Mouse (Mus musculus) spleen, postnatal 10 days (tissue): ENCODE data around the gene Tada2b.

Experiments
- DNase-seq, 2 experiments: peaks; one replicate each; pipeline ENCODE4 v3.0.0; 2021 to 2022; ENCODE audit warnings: low spot score in 2 of 2

The Tada2b gene

DNA sequence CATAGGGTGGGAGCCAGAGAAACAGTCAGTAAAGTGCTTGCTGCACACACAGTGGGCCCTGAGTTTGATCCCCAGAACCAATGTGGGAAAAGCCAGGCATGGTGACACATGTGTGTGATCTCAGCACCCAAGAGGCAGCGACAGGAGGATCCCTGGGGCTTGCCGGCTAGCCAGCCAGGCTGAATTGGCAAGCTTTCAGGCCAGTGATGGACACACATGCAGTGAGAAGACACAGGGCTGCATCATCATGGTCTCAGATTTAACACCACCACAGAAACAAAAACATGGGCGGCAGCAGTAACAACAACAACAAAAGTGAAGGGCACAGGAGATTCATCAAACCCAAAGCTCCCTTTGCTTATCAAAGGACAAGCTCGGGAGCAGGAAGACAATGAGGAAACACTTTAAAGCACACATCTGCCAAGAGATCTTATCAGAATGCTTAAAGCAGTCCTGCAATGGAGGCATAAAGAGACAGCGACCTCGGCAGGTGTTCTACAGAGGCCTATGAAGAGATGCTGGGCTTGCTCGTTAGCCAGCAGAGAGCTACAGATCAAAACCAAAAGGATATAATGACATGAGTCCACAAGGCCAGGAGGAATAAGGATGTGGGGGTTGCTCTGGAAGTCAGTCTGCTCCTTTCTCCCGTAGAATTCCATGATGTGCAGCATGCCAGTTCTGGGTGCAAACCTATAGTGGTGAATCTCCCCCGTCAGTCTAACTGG, 37.8 kb downstream of the Tada2b start:
- DNase-seq, result no peak

DNA sequence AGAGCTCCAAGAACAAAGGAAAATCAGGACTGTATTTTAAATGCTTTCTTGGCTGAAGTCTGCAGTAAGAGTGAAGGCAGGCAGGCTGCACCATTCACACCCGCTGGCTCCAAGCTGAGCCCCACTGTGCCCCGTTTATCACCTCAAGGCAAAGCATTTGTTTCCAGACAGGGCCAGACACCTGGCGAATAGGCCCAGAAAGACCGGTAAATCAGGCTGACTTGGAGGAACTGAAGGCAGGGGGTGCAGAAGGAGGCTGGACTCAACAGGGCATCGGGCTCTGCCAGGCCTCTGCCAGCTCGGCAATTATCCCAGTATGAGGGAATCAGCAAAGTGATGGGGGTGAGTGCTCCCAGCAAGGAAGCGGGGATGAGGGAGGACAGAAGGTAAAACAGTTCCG, 39.1 kb downstream of the Tada2b start:
- DNase-seq, result no peak

DNA sequence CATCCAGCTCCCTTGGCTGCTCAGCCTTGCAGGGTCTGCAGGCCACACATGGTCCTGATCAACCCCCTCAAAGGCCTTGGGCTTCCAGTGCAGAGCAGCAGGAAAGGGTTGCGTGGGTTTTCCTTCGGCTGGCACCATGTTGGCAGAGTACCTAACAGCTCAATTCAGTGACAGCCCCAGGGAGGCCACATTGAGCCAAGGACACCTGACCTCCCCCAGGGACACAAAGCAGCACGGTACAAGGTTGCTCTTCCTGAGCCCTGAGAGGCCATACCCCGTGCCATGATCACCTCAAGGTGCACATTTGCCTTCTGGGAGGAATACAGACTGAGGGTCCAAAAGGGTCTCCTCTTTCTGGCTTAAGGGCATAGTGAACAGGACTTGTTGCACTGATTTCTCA, 39.5 kb downstream of the Tada2b start:
- DNase-seq, result no peak

DNA sequence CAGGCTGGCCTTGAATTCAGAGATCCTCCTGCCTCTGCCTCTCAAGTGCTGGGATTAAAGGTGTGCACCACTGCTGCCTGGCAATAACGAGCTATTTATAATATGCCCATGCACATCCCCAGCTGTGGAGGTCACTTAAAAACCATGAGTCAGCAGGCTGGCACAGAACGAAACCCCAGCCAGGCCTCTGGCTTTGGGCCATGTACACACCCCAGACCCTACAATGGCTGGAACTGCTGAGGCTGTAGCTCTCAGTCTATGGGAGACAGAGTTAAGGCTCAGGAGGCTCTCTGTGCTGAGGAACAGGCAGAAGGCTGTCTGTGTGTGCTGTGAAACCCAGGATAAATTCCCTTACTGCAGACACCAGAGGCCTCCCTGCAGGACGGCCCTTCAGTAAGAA, 43.3 kb downstream of the Tada2b start:
- no peak for DNase-seq

DNA sequence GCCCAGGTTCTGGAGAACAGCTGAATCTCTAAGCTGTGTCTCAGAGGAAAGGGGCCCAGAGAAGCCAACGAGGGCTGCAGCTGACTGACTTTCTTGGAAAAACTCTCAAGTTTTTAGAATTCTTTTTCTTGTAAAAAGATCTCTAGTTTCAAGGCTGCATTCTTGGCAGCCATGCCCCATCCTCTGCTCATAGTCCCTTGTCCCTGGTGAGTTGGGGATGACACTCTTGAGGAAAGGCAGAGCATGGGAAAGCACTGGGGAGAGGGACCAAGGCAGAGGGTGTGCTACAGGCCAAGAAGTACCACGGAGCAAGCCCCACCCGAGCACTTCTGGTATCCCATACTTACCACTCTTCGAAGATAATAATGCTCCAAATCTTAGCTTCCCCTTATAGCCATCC, 47.2 kb downstream of the Tada2b start:
- no peak for DNase-seq

DNA sequence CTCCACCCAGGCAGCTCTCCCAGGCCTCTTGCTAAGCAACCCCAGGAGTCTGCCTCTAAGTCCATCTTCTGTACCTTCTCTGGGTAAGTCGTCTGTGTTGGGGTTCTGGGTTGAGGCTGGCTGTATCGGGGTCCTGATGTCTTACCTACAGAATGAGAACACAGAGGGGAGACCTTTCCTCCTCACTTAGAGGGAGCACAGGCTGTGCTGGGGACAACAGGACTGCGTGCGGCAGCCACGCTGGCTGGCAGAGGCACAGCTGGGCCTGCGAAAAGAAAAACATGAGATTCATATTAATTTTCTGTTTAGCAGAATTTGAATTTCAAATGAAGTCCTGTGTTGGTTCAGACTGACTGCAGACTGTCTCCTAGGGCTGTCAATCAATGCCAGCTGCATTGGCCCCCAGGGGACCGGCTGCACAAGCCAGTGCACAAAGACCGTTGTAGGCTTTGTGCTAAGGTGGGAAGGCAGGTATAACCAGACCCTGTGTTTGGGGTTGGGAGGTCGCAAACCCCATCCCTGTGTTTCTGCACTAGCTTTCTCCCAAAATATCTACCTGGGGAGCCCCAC, 49.6 kb downstream of the Tada2b start:
- DNase-seq, result peak in 1 of 2 experiments; percentile 59

DNA sequence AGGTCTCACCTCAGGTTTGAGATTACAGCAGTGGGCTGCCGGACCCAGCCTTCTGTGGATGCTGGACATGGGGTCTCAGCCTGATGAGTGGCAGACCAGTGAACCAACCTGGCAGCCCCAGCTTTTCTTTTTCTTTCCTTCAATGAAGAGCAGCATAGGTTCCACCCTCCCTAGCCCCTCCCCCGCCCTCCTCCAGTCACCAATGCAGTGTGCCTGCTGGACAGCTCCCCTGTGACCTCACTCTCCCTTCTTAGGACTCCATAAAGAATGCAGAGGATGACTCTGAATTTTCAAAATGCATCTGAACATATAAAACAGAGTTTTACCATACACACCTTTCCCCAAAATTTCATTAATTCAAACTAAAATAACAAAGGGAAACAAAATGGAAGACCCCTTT, 52.4 kb downstream of the Tada2b start:
- DNase-seq, result no peak

DNA sequence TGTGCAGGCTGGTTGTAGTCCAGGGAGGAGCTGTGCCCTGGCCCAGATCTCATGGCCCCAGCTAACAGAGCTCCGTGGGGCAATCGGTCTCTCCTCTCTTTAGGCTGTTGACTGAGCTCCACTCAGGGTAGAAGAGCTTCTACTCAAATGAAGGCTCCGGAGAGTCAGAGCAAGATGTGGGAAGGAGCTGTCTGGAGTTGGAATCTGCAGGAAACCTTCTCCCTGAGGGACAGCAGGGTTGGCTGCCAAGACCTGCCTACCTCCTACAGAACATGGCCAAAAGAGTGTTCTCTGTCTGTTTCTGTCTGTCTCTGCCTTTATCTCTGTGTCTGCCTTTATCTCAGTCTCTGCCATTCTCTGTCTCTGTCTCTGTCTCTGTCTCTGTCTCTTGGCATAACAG, 54.5 kb downstream of the Tada2b start:
- DNase-seq, result no peak

DNA sequence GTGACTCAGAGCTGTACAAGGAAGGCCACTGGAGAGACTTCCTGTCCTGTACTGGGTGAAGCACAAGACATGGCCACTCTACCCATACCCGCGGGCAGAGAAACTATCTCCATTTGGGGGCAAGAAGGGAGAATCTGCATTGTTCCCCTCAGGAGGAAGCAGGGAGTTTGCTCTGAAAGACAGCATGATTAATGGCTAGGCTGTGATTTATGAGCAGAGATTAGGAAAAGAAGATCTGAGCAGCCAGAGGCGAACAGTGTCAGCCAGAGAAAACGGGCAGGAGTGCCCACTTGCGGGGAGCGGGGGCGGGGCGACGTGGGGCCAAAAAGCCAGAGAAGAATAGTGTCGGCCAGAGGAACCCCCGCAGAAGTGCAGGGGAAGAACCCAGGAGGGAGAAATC, 56.3 kb downstream of the Tada2b start:
- no peak for DNase-seq

DNA sequence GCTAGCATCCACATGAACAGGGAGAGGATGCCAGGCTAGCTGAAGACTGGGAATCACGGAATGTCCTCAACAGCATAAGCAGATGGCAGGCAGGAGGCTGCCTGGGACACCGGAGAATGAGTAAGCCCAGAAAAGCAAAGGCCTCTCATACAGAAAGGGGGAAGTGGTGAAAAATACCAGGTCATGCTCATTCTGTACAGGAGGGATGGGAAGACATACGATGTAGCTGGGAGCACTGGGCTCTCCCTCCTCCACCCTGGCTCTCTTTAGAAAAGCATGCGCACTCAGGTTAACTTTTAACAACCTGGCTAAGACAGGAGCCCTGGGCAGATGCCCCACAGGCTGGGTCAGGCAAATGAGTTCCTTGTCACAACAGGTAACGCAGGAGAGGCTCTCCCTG, 57.7 kb downstream of the Tada2b start:
- DNase-seq, result no peak

DNA sequence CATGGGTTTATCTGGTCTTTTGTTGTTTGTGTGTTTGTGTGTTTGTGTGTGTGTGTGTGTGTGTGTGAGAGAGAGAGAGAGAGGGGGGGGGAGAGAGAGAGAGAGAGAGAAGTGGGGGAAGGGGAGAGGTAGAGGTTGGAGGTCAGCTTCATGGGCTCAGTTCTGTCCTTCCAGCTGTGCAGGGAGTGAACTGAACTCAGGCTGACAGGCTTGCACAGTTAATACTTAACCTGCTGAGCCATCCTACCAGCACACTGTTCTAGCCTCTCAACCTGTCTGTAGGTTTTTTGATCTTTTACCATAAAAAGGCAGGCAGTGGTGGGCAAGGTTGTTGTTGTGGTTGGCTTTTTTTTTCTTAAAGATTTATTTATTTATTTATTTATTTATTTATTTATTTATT, 59.4 kb downstream of the Tada2b start:
- DNase-seq, result no peak
